Mouse (Mus musculus): ENCODE data around the gene Tmem88. TPM values are rescaled to one million over a fixed set of nuclear protein-coding genes. Genes with fewer than 3 reads are reported as not detected.
A peak's percentile ranks its signal among the peaks of the same experiment; 100 is the strongest.

Gene Tmem88
- total and polyA plus RNA-seq, 3 experiments: 20.4 to 61.4 (median 21.4) TPM

DNA sequence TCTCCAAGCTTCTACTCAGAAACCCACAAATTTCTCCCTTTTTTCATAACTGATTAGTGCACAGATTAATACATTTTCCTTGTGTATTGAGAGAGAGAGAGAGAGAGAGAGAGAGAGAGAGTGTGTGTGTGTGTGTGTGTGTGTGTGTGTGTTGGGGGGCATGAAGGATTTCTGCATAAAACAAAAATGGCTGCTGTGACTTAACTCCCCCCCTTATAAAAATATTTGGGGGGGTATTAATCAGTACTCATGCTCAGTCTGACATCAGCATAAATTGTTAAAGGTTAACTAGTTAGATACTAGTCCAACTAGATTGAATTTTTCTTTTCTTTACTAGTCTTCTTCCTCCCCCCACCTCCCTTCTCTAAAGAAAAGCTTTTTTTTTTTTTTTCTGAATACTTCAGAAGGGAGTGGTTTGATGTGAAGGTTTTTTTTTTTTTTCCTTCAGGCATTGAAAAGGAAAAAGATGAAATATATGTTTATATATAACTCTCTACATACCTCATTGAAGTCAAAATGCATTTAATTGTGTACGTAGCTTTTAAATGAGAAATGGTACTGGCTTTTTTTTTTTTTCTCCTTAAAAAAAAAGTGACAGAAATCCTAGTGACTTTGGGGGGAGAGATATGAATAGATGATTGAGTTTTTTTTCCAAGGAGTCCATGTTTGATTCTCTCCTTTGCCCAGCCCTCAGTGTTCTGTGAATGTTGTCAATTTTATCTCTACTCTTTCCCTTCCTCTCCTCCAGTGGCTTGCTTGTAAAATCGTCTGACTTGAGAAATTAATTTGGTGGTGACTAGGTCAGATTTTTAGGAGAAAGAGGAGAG, 27.8 kb downstream of the Tmem88 start:
- Histone ChIP-seq H3K9ac (ENCODE audit: low read depth, low read length) (no peak overlapping the region), H3K27ac (no peak overlapping the region; the same call in 1 of the 2 replicates), H3K4me1 (ENCODE audit: control insufficient read depth, insufficient read depth, low read length) (peaks cover 13% of the 10 kb centered on the region), H3K79me2 (replicated peaks; ENCODE audit: control insufficient read depth, insufficient read depth, low read length) (no peaks in the 10 kb centered on the region), H3K27me3 (ENCODE audit: control insufficient read depth, insufficient read depth, low read length) (no peaks in the 10 kb centered on the region), H3K4me3 (no peak overlapping the region), H3K36me3 (ENCODE audit: control insufficient read depth, insufficient read depth, low read length) (no peaks in the 10 kb centered on the region)
- 65% methylated on average over 2 of the region's 2 CpGs for WGBS
- no peak for TF ChIP-seq POLR2A (IDR thresholded peaks at IDR 0.05; ENCODE audit: insufficient read depth, low read depth, low read length)
- TF ChIP-seq EP300 (IDR thresholded peaks at IDR 0.05; ENCODE audit: insufficient read depth, low read depth, low read length): no peak
- no peak for TF ChIP-seq CTCF (IDR thresholded peaks at IDR 0.05)
- no peak for DNase-seq
- intact Hi-C loops (cut with DNase I): no loop called here

DNA sequence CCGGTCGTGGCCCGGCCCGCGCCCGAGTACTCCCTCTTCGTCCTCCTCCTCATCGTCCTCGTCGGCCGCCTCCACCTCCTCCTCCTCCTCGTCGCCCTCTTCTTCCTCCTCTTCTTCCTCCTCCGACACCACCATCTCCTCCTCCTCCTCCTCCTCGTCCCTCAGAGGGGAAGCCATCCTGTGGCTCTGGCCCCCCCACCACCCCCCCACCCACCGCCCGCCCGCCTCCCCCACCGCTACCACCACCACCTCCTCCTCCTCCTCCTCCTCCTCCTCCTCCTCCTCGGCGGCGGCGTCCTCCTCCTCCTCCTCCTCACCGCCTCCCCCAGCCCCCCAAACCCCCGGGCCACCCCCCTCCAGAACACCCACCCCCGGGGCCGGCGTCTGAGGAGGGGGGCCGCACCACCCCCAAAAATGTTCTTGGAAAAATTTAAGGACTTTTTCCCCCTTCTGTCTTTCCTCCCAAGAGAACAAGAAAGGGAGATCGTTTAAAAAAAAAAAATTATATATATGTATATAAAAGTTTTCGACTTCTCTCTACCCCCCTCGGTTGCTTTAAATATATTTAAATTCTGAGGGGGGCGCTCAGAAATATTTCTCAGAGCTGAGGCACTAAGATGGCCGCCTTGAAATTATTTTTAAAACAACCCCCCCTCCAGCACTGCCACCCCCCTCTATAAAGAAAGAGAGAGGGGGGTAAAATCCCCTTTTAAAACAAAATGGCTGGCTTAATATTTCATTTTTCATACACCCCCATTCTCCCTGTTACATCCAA, 28.6 kb downstream of the Tmem88 start, which contains the start of gene Chd3:
Gene Chd3 (minus strand): TSS at position 192 of the 775 bp plus-strand sequence.
- peaks cover 17% of the 10 kb centered on the region for H3K4me1 ChIP-seq (ENCODE audit: control insufficient read depth, insufficient read depth, low read length)
- WGBS: 4% methylated on average over 19 of the region's 34 CpGs
- H3K4me3 ChIP-seq: peak within 1 kb of the TSS; percentile 84
- peak within 1 kb of the TSS; percentile 95 for H3K9ac ChIP-seq (ENCODE audit: low read depth, low read length)
- H3K27ac ChIP-seq: peak within 1 kb of the TSS; percentile 85
- no peak for DNase-seq
- H3K36me3 ChIP-seq (ENCODE audit: control insufficient read depth, insufficient read depth, low read length): no peaks in the 10 kb centered on the region
- H3K27me3 ChIP-seq (ENCODE audit: control insufficient read depth, insufficient read depth, low read length): no peaks in the 10 kb centered on the region
- intact Hi-C loops (cut with DNase I): no loop called here
- H3K79me2 ChIP-seq (replicated peaks; ENCODE audit: control insufficient read depth, insufficient read depth, low read length): no peaks in the 10 kb centered on the region
- TF ChIP-seq POLR2A (IDR thresholded peaks at IDR 0.05; ENCODE audit: insufficient read depth, low read depth, low read length) (no peak), CTCF (IDR thresholded peaks at IDR 0.05) (no peak), EP300 (IDR thresholded peaks at IDR 0.05; ENCODE audit: insufficient read depth, low read depth, low read length) (no peak)

DNA sequence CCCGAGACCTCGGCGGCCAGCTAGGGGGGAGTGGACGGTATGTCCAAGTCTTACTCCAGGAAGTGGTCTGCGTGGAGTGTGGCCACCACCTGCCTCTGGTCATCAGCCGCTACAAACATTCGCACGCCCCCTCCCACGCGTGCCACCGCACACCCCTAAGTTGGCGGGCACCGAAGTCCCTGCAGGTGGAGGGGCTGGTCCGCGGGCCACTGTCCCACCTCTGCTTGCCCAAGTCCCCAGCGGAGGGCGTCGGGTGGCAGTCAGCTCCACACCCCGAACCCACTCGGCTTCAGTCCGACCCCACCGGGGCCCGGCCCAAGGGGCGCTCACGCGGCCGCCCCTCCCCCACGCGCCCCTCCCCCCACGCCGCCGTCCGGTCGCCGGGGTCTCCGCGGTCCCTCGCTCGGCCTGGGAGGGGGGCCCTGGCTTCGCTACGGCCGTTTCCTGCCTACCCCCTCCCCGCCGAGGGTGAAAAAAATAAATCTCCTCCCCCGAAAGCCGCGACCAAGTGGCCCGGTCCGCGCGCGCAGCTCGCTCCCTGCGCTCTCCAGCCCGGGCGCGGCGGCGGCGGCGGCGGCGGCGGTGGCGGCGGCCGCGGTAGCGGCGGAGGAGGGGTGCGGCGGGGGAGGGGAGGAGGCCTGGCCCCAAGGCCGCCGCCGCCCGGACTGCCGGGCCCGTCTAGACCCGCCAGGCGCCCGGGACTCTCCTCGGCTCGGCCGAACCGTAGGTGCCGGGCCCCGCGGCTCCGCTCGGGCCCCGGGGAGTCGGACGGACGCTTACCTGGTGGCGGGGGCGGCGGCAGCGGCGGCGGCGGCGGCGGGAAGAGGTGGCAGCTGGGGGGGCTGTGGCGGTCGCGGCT, 29.4 kb downstream of the Tmem88 start:
- Histone ChIP-seq H3K79me2 (replicated peaks; ENCODE audit: control insufficient read depth, insufficient read depth, low read length) (no peaks in the 10 kb centered on the region), H3K4me3 (peak overlapping the region; percentile 84), H3K27ac (peak overlapping the region; percentile 85), H3K36me3 (ENCODE audit: control insufficient read depth, insufficient read depth, low read length) (no peaks in the 10 kb centered on the region), H3K27me3 (ENCODE audit: control insufficient read depth, insufficient read depth, low read length) (no peaks in the 10 kb centered on the region), H3K9ac (ENCODE audit: low read depth, low read length) (peak overlapping the region; percentile 95), H3K4me1 (ENCODE audit: control insufficient read depth, insufficient read depth, low read length) (peaks cover 21% of the 10 kb centered on the region)
- DNase-seq: peak; percentile 67 to 72
- under 1% methylated on average over 77 of the region's 106 CpGs for WGBS
- TF ChIP-seq CTCF (IDR thresholded peaks at IDR 0.05) (no peak), EP300 (IDR thresholded peaks at IDR 0.05; ENCODE audit: insufficient read depth, low read depth, low read length) (no peak), POLR2A (IDR thresholded peaks at IDR 0.05; ENCODE audit: insufficient read depth, low read depth, low read length) (no peak)
- intact Hi-C loops (cut with DNase I): no loop called here

DNA sequence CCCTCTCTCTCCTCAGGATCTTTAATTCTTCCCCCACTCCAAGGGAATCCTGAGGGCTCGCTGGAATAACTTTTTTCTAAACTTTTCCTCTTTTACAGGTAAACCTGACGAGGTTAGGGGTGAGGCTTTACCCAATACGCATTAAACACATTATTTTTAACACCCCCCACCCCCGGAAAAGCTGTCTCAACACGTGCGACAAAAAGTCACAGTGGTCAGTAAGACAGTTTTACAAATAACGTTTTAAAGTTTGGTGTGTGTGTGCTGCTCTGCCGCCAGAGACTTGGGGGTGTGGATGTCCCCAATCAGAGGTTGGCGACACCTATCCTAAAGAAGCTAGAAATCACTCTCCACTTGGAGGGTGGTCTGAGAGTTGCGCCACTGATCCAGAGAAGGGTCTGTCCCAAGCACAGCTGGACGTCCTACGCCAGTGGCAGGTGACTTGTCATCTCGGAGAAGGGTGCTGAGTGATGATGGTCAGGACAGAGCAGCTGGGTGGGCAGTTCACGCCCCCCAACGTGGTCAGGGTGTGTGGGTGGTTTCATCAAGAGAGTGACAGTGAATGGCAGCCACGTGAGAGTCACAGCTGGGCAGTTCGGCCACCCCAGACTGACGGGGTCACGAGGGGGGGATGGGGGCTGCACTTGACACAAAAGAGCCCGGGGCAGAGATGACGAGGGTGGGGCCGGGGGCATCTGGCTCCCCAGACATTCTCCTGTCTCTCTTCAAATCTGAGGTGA, 30.2 kb downstream of the Tmem88 start:
- Histone ChIP-seq H3K27ac (peak overlapping the region; percentile 91), H3K4me3 (peak overlapping the region; percentile 84), H3K27me3 (ENCODE audit: control insufficient read depth, insufficient read depth, low read length) (no peaks in the 10 kb centered on the region), H3K79me2 (replicated peaks; ENCODE audit: control insufficient read depth, insufficient read depth, low read length) (no peaks in the 10 kb centered on the region), H3K9ac (ENCODE audit: low read depth, low read length) (peak overlapping the region; percentile 95), H3K36me3 (ENCODE audit: control insufficient read depth, insufficient read depth, low read length) (no peaks in the 10 kb centered on the region), H3K4me1 (ENCODE audit: control insufficient read depth, insufficient read depth, low read length) (peaks cover 21% of the 10 kb centered on the region)
- intact Hi-C loops (cut with DNase I): loop anchor here (2.0 kb wide), 1 partner anchor 27 kb away; the partner anchor contains the start of gene Rnf227
- WGBS: 3% methylated on average over 22 of the region's 22 CpGs
- TF ChIP-seq POLR2A (IDR thresholded peaks at IDR 0.05; ENCODE audit: insufficient read depth, low read depth, low read length) (no peak), CTCF (IDR thresholded peaks at IDR 0.05) (no peak), EP300 (IDR thresholded peaks at IDR 0.05; ENCODE audit: insufficient read depth, low read depth, low read length) (no peak)
- DNase-seq: peak; percentile 57 to 66
